Mouse (Mus musculus) intestine, embryonic 14.5 days (tissue): ENCODE measurements around the gene Lnpk. TPM values are rescaled to one million over a fixed set of nuclear protein-coding genes. Genes with fewer than 3 reads are reported as not detected.

ENCODE experiments used
- ATAC-seq: fragments of 200-750 bp; cut with Nextera tagmentation; replicated peaks from 2 replicates; pipeline ENCODE4 v1.8.0; 2017; ENCODE audit warnings: low read depth, moderate number of reproducible peaks, moderate TSS enrichment, moderate library complexity; ENCODE audit not compliant: low FRiP score, low TSS enrichment
- DNase-seq: peaks from one replicate; pipeline ENCODE4 v3.0.0-alpha.2; 2018; ENCODE audit warnings: low spot score
- H3K27ac ChIP-seq: fragments of 300-500 bp; sonication (generic); 2 replicates; pipeline ENCODE4 v1.5.1; 2014; ENCODE audit warnings: low read depth, mild to moderate bottlenecking, control low read depth
- H3K27me3 ChIP-seq: fragments of 300-500 bp; sonication (generic); replicated peaks from 2 replicates; pipeline ENCODE4 v1.6.1; 2014; ENCODE audit warnings: low read length, control low read depth; ENCODE audit not compliant: control insufficient read depth, insufficient read depth
- H3K36me3 ChIP-seq: fragments of 300-500 bp; sonication (generic); 2 replicates; pipeline ENCODE4 v1.6.1; 2014; ENCODE audit warnings: low read length, control low read depth; ENCODE audit not compliant: control insufficient read depth, insufficient read depth
- H3K4me1 ChIP-seq: fragments of 300-500 bp; sonication (generic); replicated peaks from 2 replicates; pipeline ENCODE4 v1.6.1; 2014; ENCODE audit warnings: low read length, control low read depth, mixed read lengths; ENCODE audit not compliant: control insufficient read depth, insufficient read depth
- H3K4me2 ChIP-seq: fragments of 300-500 bp; sonication (generic); 2 replicates; pipeline ENCODE4 v1.6.1; 2014; ENCODE audit warnings: low read length
- H3K4me3 ChIP-seq: fragments of 300-500 bp; sonication (generic); 2 replicates; pipeline ENCODE4 v1.5.1; 2014; ENCODE audit warnings: low read depth, low read length, control low read depth, mixed read lengths
- H3K9ac ChIP-seq: fragments of 300-500 bp; sonication (generic); 2 replicates; pipeline ENCODE4 v1.6.1; 2014; ENCODE audit warnings: mild to moderate bottlenecking, low read length
- H3K9me3 ChIP-seq: fragments of 300-500 bp; sonication (generic); 2 replicates; pipeline ENCODE4 v1.6.1; 2016; ENCODE audit warnings: low read length, control low read depth; ENCODE audit not compliant: control insufficient read depth
- WGBS: fragments of 180-500 bp; shearing (Covaris S2); extraction: QIAGEN DNeasy Blood & Tissue Kit; methylation state at CpG from one replicate; pipeline ENCODE4 v1.1.7; 2014; 5-methylcytosine and 5-hydroxymethylcytosine counted together
- polyA plus RNA-seq: library from polyadenylated mRNA; unstranded; fragments of >200 nt; fragmentation: Nextera tagmentation; extraction: Ambion mirVana; gene quantifications from 2 replicates; pipeline ENCODE4 v1.2.1, GENCODE M21; 2014

Lnpk gene
- polyA plus RNA-seq, 1 experiment from 2014 or later, result 22.5 TPM

DNA sequence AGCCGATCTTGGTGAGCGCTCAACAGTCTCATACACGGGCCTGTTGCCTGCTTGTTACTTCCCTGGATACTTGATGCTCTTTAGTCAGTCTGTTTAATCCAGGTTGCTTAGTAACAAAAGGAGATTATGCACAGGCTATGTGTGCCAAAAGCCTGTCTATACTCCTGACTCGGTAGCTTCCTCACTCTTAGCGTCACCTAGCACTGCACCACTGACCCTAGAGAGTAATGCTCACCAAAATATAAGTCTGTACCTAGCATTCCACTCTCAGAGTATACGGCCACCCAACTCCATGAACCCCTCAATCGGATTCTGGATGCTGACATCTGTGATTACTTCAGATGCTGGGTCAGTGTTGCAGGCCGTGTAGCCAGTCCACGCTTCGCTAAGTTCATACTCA, 97.1 kb downstream of the Lnpk start:
- Histone ChIP-seq H3K27ac (no peak overlapping the region), H3K4me2 (no peak overlapping the region), H3K27me3 (no peaks in the 10 kb centered on the region), H3K4me1 (no peaks in the 10 kb centered on the region), H3K9ac (no peak overlapping the region), H3K36me3 (no peaks in the 10 kb centered on the region), H3K4me3 (no peak overlapping the region), H3K9me3 (no peaks in the 10 kb centered on the region)
- DNase-seq, result no peak
- ATAC-seq, result no peak
- WGBS, result 83% methylated on average over 10 of the region's 10 CpGs

Other genes starting within 250 kb of the Lnpk start
- gene Evx2, start 80.1 kb upstream of the Lnpk start, polyA plus RNA-seq, result not detected in 2 replicates
- not detected in 2 replicates for gene Hoxd13, start 88.9 kb upstream of the Lnpk start, polyA plus RNA-seq
- gene Hoxd12, start 95.6 kb upstream of the Lnpk start, polyA plus RNA-seq, result 0.24 and 0.34 TPM in 2 replicates
- 3.6 and 4.2 TPM in 2 replicates for gene Hoxd11, start 100.1 kb upstream of the Lnpk start, polyA plus RNA-seq
- gene Hoxd10, start 112.5 kb upstream of the Lnpk start, polyA plus RNA-seq, result 7.8 and 13.7 TPM in 2 replicates
- 3.9 and 6.8 TPM in 2 replicates for gene Hoxd9, start 118.3 kb upstream of the Lnpk start, polyA plus RNA-seq
- gene Hoxd8, start 125.2 kb upstream of the Lnpk start, polyA plus RNA-seq, result 6.1 and 8.4 TPM in 2 replicates
- 27.6 and 27.8 TPM in 2 replicates for gene Hoxd3, start 132.5 kb upstream of the Lnpk start, polyA plus RNA-seq
- 1.6 and 2.9 TPM in 2 replicates for gene Hoxd4, start 132.5 kb upstream of the Lnpk start, polyA plus RNA-seq
- gene Gm28230, start 147.3 kb upstream of the Lnpk start, polyA plus RNA-seq, result 0.38 and 0.66 TPM in 2 replicates
- 0.62 TPM in 1 of 2 replicates, not detected in the other for gene Hoxd1, start 183.5 kb upstream of the Lnpk start, polyA plus RNA-seq
- gene Mtx2, start 246.4 kb upstream of the Lnpk start, polyA plus RNA-seq, result 124 and 126 TPM in 2 replicates